Mouse (Mus musculus): ENCODE measurements at regions not wholly inside any gene's neighbourhood (a gene's known extent, or its start where the extent isn't known, plus 50 kb on each side); places are given as distances from the start of the nearest gene placed in this dataset.

GRCm38 (mm10) chr17:48592457-48592856 lies 137.8 kb downstream of the Unc5cl start:
- WGBS (ENCODE audit: insufficient replicate concordance), result 70% methylated on average over 1 of the region's 1 CpGs
- Histone ChIP-seq H3K4me2 (ENCODE audit: low read depth) (no peak overlapping the region), H3K4me3 (ENCODE audit: insufficient read depth in 1 of 2, low read depth in 2 of 2, low read length in 2 of 2) (no peak overlapping the region), H3K9me3 (ENCODE audit: control insufficient read depth, low read length) (no peaks in the 10 kb centered on the region), H3K36me3 (replicated peaks; ENCODE audit: control insufficient read depth, insufficient read depth, low read depth) (no peaks in the 10 kb centered on the region), H3K27ac (no peak overlapping the region), H3K27me3 (ENCODE audit: control insufficient read depth, insufficient read depth, low read length) (no peaks in the 10 kb centered on the region), H3K9ac (replicated peaks) (no peak overlapping the region), H3K4me1 (replicated peaks; ENCODE audit: control insufficient read depth in 2 of 2, insufficient read depth in 2 of 2, low read length in 1 of 2) (no peaks in the 10 kb centered on the region)
- no peak for ATAC-seq (ENCODE audit: insufficient read depth)
- DNase-seq (ENCODE audit: low read depth in 3 of 3, low spot score in 3 of 3), result no peak
- TF ChIP-seq CTCF (IDR thresholded peaks at IDR 0.05; ENCODE audit: low read depth) (no peak), EP300 (IDR thresholded peaks at IDR 0.05; ENCODE audit: low read depth) (no peak)

DNA sequence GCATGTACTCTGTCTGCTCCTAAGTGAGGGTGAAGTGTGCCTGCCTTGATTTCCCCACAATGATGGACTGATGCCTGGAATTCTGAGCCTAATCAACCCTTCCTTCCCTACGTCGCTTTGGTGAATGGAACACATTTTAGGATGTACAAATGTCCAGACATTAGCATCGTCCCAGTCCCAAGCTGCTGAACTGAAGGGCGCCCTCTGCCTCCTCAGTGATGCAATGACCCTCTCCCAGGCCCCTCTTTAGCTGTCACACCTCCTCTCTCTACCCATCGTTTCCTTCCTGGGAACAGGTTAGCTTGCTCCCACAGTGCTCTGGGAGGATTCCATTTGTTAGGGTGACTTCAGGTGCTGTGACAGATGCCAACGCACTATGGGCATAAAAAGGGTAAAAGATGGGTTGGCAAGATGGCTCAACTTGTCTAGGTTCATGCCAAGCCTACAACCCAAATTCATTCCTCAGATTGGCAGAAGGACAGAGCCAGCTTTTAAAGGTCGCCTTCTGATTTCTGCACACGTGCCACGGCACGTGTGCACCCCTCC lies 140.8 kb downstream of the Unc5cl start:
- Histone ChIP-seq H3K9ac (replicated peaks) (no peak overlapping the region), H3K4me3 (ENCODE audit: insufficient read depth in 1 of 2, low read depth in 2 of 2, low read length in 2 of 2) (no peak overlapping the region), H3K27me3 (ENCODE audit: control insufficient read depth, insufficient read depth, low read length) (no peaks in the 10 kb centered on the region), H3K36me3 (replicated peaks; ENCODE audit: control insufficient read depth, insufficient read depth, low read depth) (no peaks in the 10 kb centered on the region), H3K4me2 (ENCODE audit: low read depth) (no peak overlapping the region), H3K27ac (no peak overlapping the region), H3K9me3 (ENCODE audit: control insufficient read depth, low read length) (no peaks in the 10 kb centered on the region), H3K4me1 (replicated peaks; ENCODE audit: control insufficient read depth in 2 of 2, insufficient read depth in 2 of 2, low read length in 1 of 2) (no peaks in the 10 kb centered on the region)
- DNase-seq (ENCODE audit: low read depth in 3 of 3, low spot score in 3 of 3) (no peak), ATAC-seq (ENCODE audit: insufficient read depth) (no peak)
- no peak for TF ChIP-seq EP300 (IDR thresholded peaks at IDR 0.05; ENCODE audit: low read depth)
- TF ChIP-seq CTCF (IDR thresholded peaks at IDR 0.05; ENCODE audit: low read depth), result no peak
- 52% methylated on average over 10 of the region's 10 CpGs for WGBS (ENCODE audit: insufficient replicate concordance)

DNA sequence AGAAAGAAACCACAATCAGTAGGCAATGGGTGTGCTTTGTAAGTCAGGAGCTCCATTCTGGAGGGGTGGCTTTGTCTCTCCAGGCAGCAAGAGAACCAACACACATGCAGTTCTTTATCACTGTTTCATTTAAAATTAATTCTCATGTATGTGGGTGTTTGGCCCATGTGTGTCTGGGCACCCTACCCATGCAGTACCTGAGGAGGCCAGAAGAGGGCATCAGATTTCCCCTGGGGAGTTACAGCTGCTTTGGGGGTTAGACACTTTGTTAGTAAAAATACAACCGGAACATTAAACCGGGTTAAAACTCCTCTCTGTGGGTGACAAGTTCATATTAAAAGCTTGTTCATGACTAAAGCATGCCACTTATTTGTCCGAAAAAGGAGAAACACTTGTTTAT lies 141.7 kb downstream of the Unc5cl start:
- no peak overlapping the region for H3K27ac ChIP-seq
- ATAC-seq (ENCODE audit: insufficient read depth), result no peak
- H3K4me1 ChIP-seq (replicated peaks; ENCODE audit: control insufficient read depth in 2 of 2, insufficient read depth in 2 of 2, low read length in 1 of 2), result no peaks in the 10 kb centered on the region
- no peak overlapping the region for H3K9ac ChIP-seq (replicated peaks)
- no peak overlapping the region for H3K4me2 ChIP-seq (ENCODE audit: low read depth)
- no peaks in the 10 kb centered on the region for H3K9me3 ChIP-seq (ENCODE audit: control insufficient read depth, low read length)
- no peaks in the 10 kb centered on the region for H3K36me3 ChIP-seq (replicated peaks; ENCODE audit: control insufficient read depth, insufficient read depth, low read depth)
- no peaks in the 10 kb centered on the region for H3K27me3 ChIP-seq (ENCODE audit: control insufficient read depth, insufficient read depth, low read length)
- WGBS (ENCODE audit: insufficient replicate concordance), result 69% methylated on average over 3 of the region's 3 CpGs
- TF ChIP-seq CTCF (IDR thresholded peaks at IDR 0.05; ENCODE audit: low read depth), result peak; percentile 48
- no peak for TF ChIP-seq EP300 (IDR thresholded peaks at IDR 0.05; ENCODE audit: low read depth)
- no peak for DNase-seq (ENCODE audit: low read depth in 3 of 3, low spot score in 3 of 3)
- H3K4me3 ChIP-seq (ENCODE audit: insufficient read depth in 1 of 2, low read depth in 2 of 2, low read length in 2 of 2), result no peak overlapping the region

DNA sequence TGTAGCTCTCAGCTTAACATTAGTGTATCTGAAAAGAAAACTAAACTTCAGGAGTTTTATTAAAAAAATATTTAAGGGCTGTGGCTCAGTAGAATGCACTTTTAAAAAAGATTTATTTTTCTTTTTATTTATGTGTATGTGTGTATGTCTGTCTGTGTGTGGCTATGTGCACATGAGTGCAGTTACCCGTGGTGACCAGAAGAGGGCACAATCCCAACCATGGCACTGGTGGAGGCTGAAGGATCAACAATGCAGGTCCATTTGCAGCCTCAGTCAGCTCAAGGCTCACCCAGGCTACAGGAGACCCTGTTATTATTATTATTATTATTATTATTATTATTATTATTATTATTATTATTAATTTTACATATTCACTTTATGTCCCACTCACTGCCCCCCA lies 142.6 kb downstream of the Unc5cl start:
- H3K27ac ChIP-seq, result no peak overlapping the region
- no peaks in the 10 kb centered on the region for H3K9me3 ChIP-seq (ENCODE audit: control insufficient read depth, low read length)
- no peak overlapping the region for H3K9ac ChIP-seq (replicated peaks)
- 73% methylated on average over 1 of the region's 1 CpGs for WGBS (ENCODE audit: insufficient replicate concordance)
- H3K4me1 ChIP-seq (replicated peaks; ENCODE audit: control insufficient read depth in 2 of 2, insufficient read depth in 2 of 2, low read length in 1 of 2), result no peaks in the 10 kb centered on the region
- DNase-seq (ENCODE audit: low read depth in 3 of 3, low spot score in 3 of 3) (no peak), ATAC-seq (ENCODE audit: insufficient read depth) (no peak)
- no peaks in the 10 kb centered on the region for H3K36me3 ChIP-seq (replicated peaks; ENCODE audit: control insufficient read depth, insufficient read depth, low read depth)
- no peaks in the 10 kb centered on the region for H3K27me3 ChIP-seq (ENCODE audit: control insufficient read depth, insufficient read depth, low read length)
- H3K4me2 ChIP-seq (ENCODE audit: low read depth), result no peak overlapping the region
- no peak overlapping the region for H3K4me3 ChIP-seq (ENCODE audit: insufficient read depth in 1 of 2, low read depth in 2 of 2, low read length in 2 of 2)
- TF ChIP-seq CTCF (IDR thresholded peaks at IDR 0.05; ENCODE audit: low read depth) (peak; percentile 54), EP300 (IDR thresholded peaks at IDR 0.05; ENCODE audit: low read depth) (no peak)

GRCm38 (mm10) chr17:48598471-48599141 lies 143.9 kb downstream of the Unc5cl start:
- H3K4me3 ChIP-seq (ENCODE audit: insufficient read depth in 1 of 2, low read depth in 2 of 2, low read length in 2 of 2), result no peak overlapping the region
- no peaks in the 10 kb centered on the region for H3K36me3 ChIP-seq (replicated peaks; ENCODE audit: control insufficient read depth, insufficient read depth, low read depth)
- H3K27me3 ChIP-seq (ENCODE audit: control insufficient read depth, insufficient read depth, low read length), result no peaks in the 10 kb centered on the region
- ATAC-seq (ENCODE audit: insufficient read depth) (no peak), DNase-seq (ENCODE audit: low read depth in 3 of 3, low spot score in 3 of 3) (no peak)
- H3K9ac ChIP-seq (replicated peaks), result no peak overlapping the region
- no peak overlapping the region for H3K27ac ChIP-seq
- no peaks in the 10 kb centered on the region for H3K9me3 ChIP-seq (ENCODE audit: control insufficient read depth, low read length)
- no peak overlapping the region for H3K4me2 ChIP-seq (ENCODE audit: low read depth)
- TF ChIP-seq CTCF (IDR thresholded peaks at IDR 0.05; ENCODE audit: low read depth), result no peak
- TF ChIP-seq EP300 (IDR thresholded peaks at IDR 0.05; ENCODE audit: low read depth), result no peak
- 67% methylated on average over 16 of the region's 16 CpGs for WGBS (ENCODE audit: insufficient replicate concordance)
- no peaks in the 10 kb centered on the region for H3K4me1 ChIP-seq (replicated peaks; ENCODE audit: control insufficient read depth in 2 of 2, insufficient read depth in 2 of 2, low read length in 1 of 2)

Data from liver, embryonic 14.5 days (tissue).